Mouse (Mus musculus): ENCODE data around the gene Bloc1s1. TPM values are rescaled to one million over a fixed set of nuclear protein-coding genes. Genes with fewer than 3 reads are reported as not detected.

Bloc1s1 gene
- polyA plus RNA-seq, 1 experiment, result 238 TPM

DNA sequence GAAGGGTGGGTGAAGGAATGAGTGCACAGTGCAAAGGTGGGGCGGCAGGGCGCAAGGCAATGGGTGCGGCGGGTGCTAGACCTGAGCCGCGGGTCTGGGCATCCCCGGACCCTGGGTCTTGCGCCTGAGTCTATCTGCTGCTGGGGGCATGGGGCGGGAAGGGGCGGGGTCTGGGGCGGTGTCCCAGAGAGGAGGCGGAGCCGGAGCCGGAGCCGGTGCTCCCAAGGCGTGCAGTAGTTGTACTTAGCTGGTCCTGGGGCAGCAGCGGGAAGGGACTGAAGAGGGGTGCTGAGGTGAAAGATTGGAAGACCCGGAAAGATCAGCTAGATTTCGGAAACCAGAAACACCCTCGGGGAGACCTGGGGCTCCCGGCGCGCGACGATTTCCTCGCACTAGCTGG lies 9.7 kb upstream of the Bloc1s1 start, which contains the start of gene Itga7:
Gene Itga7, plus strand, starts transcription at position 245 of the 400 bp plus-strand sequence.
- no peaks in the 10 kb centered on the region for H3K36me3 ChIP-seq (ENCODE audit: control insufficient read depth, insufficient read depth)
- H3ac ChIP-seq (ENCODE audit: control insufficient read depth, insufficient read length), result peak within 1 kb of the TSS; percentile 47
- peak within 1 kb of the TSS; percentile 98 for H3K4me2 ChIP-seq (ENCODE audit: low read depth)
- peak within 1 kb of the TSS; percentile 91 for H3K4me3 ChIP-seq
- H3K79me2 ChIP-seq (ENCODE audit: control insufficient read depth, insufficient read depth), result peaks cover 58% of the 10 kb centered on the region
- no peaks in the 10 kb centered on the region for H3K27me3 ChIP-seq (ENCODE audit: control insufficient read depth, insufficient read depth, insufficient read length)
- TF ChIP-seq POLR2A (IDR thresholded peaks at IDR 0.05; ENCODE audit: insufficient read length, low read depth), result peak; percentile 82
- no peak for TF ChIP-seq SRF (IDR thresholded peaks at IDR 0.05; ENCODE audit: control insufficient read depth, insufficient read length, low read depth)
- peak in 1 of 3 experiments; percentile 3 for TF ChIP-seq MYOD1 (IDR thresholded peaks at IDR 0.05; ENCODE audit: control insufficient read depth in 1 of 3, insufficient read length in 2 of 3, low read depth in 2 of 3)
- TF ChIP-seq POLR2AphosphoS2 (IDR thresholded peaks at IDR 0.05; ENCODE audit: insufficient read length, low read depth), result peak; percentile 84

DNA sequence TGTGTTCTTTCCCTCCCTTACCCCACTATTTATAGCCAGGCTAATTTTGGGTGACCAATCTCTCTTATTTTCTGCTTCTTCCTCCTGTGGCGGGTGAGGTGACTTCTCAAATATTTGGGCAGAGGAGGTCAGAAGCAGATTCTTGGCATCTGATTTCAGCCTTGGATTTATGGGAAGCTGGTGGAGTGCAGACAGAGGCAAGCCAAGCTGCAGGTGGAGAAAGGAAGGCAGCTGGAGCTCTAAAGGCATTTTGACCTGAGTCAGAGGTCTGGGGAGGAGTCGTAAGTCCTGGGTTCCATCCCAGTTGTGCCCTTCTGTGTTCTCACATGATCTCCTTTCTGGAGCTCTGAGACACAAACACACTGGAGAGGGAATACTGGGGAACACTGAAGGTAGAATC lies 7.6 kb upstream of the Bloc1s1 start:
- Histone ChIP-seq H3ac (ENCODE audit: control insufficient read depth, insufficient read length) (no peak overlapping the region), H3K36me3 (ENCODE audit: control insufficient read depth, insufficient read depth) (no peaks in the 10 kb centered on the region), H3K4me3 (no peak overlapping the region), H3K4me2 (ENCODE audit: low read depth) (peak overlapping the region; percentile 91), H3K79me2 (ENCODE audit: control insufficient read depth, insufficient read depth) (peaks cover 37% of the 10 kb centered on the region), H3K27me3 (ENCODE audit: control insufficient read depth, insufficient read depth, insufficient read length) (no peaks in the 10 kb centered on the region)
- TF ChIP-seq SRF (IDR thresholded peaks at IDR 0.05; ENCODE audit: control insufficient read depth, insufficient read length, low read depth), result no peak
- no peak for TF ChIP-seq POLR2A (IDR thresholded peaks at IDR 0.05; ENCODE audit: insufficient read length, low read depth)
- peak; percentile 58 for TF ChIP-seq TCF3 (IDR thresholded peaks at IDR 0.05; ENCODE audit: insufficient read length, low read depth)
- peak; percentile 91 for TF ChIP-seq TCF12 (IDR thresholded peaks at IDR 0.05; ENCODE audit: insufficient read depth, poor library complexity, severe bottlenecking)
- TF ChIP-seq CEBPB (IDR thresholded peaks at IDR 0.05; ENCODE audit: insufficient read depth, poor library complexity, severe bottlenecking), result peak; percentile 36; the same call in 1 of the 2 replicates
- TF ChIP-seq REST (IDR thresholded peaks at IDR 0.05; ENCODE audit: insufficient read depth, insufficient read length), result no peak
- TF ChIP-seq MAX (IDR thresholded peaks at IDR 0.05; ENCODE audit: low read depth), result no peak
- TF ChIP-seq MYOD1 (IDR thresholded peaks at IDR 0.05; ENCODE audit: control insufficient read depth in 1 of 3, insufficient read length in 2 of 3, low read depth in 2 of 3), result peak; percentile 73 to 92 (median 89)
- peak; percentile 25 to 93 (median 88) for TF ChIP-seq MYOG (IDR thresholded peaks at IDR 0.05; ENCODE audit: control insufficient read depth in 1 of 3, insufficient read depth in 1 of 3, insufficient read length in 2 of 3, low read depth in 2 of 3)
- peak; percentile 14 for TF ChIP-seq USF1 (IDR thresholded peaks at IDR 0.05; ENCODE audit: low read depth)
- no peak for TF ChIP-seq E2F4 (IDR thresholded peaks at IDR 0.05; ENCODE audit: insufficient read depth)
- no peak for TF ChIP-seq POLR2AphosphoS2 (IDR thresholded peaks at IDR 0.05; ENCODE audit: insufficient read length, low read depth)

GRCm38 (mm10) chr10:128929638-128930378 lies 6.0 kb upstream of the Bloc1s1 start:
- TF ChIP-seq MAX (IDR thresholded peaks at IDR 0.05; ENCODE audit: low read depth), result no peak
- no peak for TF ChIP-seq MYOD1 (IDR thresholded peaks at IDR 0.05; ENCODE audit: control insufficient read depth in 1 of 3, insufficient read length in 2 of 3, low read depth in 2 of 3)
- no peak for TF ChIP-seq TCF12 (IDR thresholded peaks at IDR 0.05; ENCODE audit: insufficient read depth, poor library complexity, severe bottlenecking)
- TF ChIP-seq POLR2A (IDR thresholded peaks at IDR 0.05; ENCODE audit: insufficient read length, low read depth), result no peak
- TF ChIP-seq CEBPB (IDR thresholded peaks at IDR 0.05; ENCODE audit: insufficient read depth, poor library complexity, severe bottlenecking), result no peak
- no peak for TF ChIP-seq POLR2AphosphoS2 (IDR thresholded peaks at IDR 0.05; ENCODE audit: insufficient read length, low read depth)
- no peak for TF ChIP-seq USF1 (IDR thresholded peaks at IDR 0.05; ENCODE audit: low read depth)
- TF ChIP-seq MYOG (IDR thresholded peaks at IDR 0.05; ENCODE audit: control insufficient read depth in 1 of 3, insufficient read depth in 1 of 3, insufficient read length in 2 of 3, low read depth in 2 of 3), result no peak
- TF ChIP-seq TCF3 (IDR thresholded peaks at IDR 0.05; ENCODE audit: insufficient read length, low read depth), result no peak
- TF ChIP-seq E2F4 (IDR thresholded peaks at IDR 0.05; ENCODE audit: insufficient read depth), result no peak
- no peak for TF ChIP-seq REST (IDR thresholded peaks at IDR 0.05; ENCODE audit: insufficient read depth, insufficient read length)
- TF ChIP-seq SRF (IDR thresholded peaks at IDR 0.05; ENCODE audit: control insufficient read depth, insufficient read length, low read depth), result no peak
- peaks cover 22% of the 10 kb centered on the region for H3K79me2 ChIP-seq (ENCODE audit: control insufficient read depth, insufficient read depth)
- H3K4me2 ChIP-seq (ENCODE audit: low read depth), result peak overlapping the region; percentile 32
- no peaks in the 10 kb centered on the region for H3K27me3 ChIP-seq (ENCODE audit: control insufficient read depth, insufficient read depth, insufficient read length)
- H3K36me3 ChIP-seq (ENCODE audit: control insufficient read depth, insufficient read depth), result no peaks in the 10 kb centered on the region
- H3K4me3 ChIP-seq, result no peak overlapping the region
- no peak overlapping the region for H3ac ChIP-seq (ENCODE audit: control insufficient read depth, insufficient read length)

- no peaks in the 10 kb centered on the region for H3K27me3 ChIP-seq (ENCODE audit: control insufficient read depth, insufficient read depth, insufficient read length)
- no peak overlapping the region for H3K4me3 ChIP-seq
- H3K79me2 ChIP-seq (ENCODE audit: control insufficient read depth, insufficient read depth), result peaks cover 23% of the 10 kb centered on the region
- H3K4me2 ChIP-seq (ENCODE audit: low read depth), result peak overlapping the region; percentile 60
- TF ChIP-seq CEBPB (IDR thresholded peaks at IDR 0.05; ENCODE audit: insufficient read depth, poor library complexity, severe bottlenecking) (0 out of 2 replicates have a peak, but pooled peaks have one; percentile 39), USF1 (IDR thresholded peaks at IDR 0.05; ENCODE audit: low read depth) (no peak), MAX (IDR thresholded peaks at IDR 0.05; ENCODE audit: low read depth) (no peak), TCF3 (IDR thresholded peaks at IDR 0.05; ENCODE audit: insufficient read length, low read depth) (no peak)
- no peaks in the 10 kb centered on the region for H3K36me3 ChIP-seq (ENCODE audit: control insufficient read depth, insufficient read depth)
- no peak overlapping the region for H3ac ChIP-seq (ENCODE audit: control insufficient read depth, insufficient read length)
Observed at GRCm38 (mm10) chr10:128928356-128928755, 4.5 kb upstream of the Bloc1s1 start.
